Mouse (Mus musculus) heart, adult 2 months (tissue): ENCODE data around the gene Gm32742.

Experiments used
- CTCF ChIP-seq: fragments of 200-600 bp; IDR thresholded peaks from 2 replicates; pipeline ENCODE4 v1.8.1; 2022; ENCODE audit warnings: antibody characterized with exemption, mild to moderate bottlenecking, moderate library complexity
- EP300 ChIP-seq: fragments of 200-500 bp; IDR thresholded peaks from 2 replicates; pipeline ENCODE4 v1.6.1; 2011; ENCODE audit warnings: low read depth, low read length, control low read depth; ENCODE audit not compliant: insufficient read depth
- POLR2A ChIP-seq: fragments of 200-500 bp; IDR thresholded peaks from 2 replicates; pipeline ENCODE4 v1.6.1; 2011; ENCODE audit warnings: mild to moderate bottlenecking, low read depth, low read length, control low read depth; ENCODE audit not compliant: insufficient read depth

DNA sequence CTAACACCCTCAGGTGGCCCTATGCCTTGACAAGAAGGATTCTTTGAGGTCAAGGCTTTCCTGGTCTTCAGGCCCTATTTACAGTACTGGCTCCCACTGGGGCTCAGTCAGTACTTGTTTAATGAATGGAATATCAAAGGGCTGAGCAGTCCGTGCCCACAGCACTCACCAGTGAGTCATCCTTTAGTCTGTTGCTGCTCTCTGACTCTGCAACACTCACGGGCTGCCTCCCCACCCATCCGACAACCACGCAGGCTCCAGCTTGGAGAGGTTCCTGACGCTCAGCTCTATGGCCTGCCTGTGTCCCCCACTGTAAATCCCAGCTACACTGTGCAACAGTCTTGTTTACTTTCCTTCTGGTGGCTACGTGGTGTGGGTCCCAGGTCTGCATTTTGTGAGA is 5.0 kb upstream of the Gm32742 start:
- TF ChIP-seq POLR2A = no peak
- TF ChIP-seq CTCF = no peak
- TF ChIP-seq EP300 = no peak
